Mouse (Mus musculus) CD4-positive, CD25-positive, alpha-beta regulatory T cell, adult 9 weeks (primary cell): ENCODE measurements around the gene Dixdc1. TPM values are rescaled to one million over a fixed set of nuclear protein-coding genes. Genes with fewer than 3 reads are reported as not detected.

Source experiments
- polyA plus RNA-seq: library from polyadenylated mRNA; unstranded; fragments of 100-300 nt; shearing (Covaris generic); gene quantifications from one replicate; pipeline ENCODE4 v1.2.1, GENCODE M21; 2017

Dixdc1 gene
- 0.14 TPM for polyA plus RNA-seq

DNA sequence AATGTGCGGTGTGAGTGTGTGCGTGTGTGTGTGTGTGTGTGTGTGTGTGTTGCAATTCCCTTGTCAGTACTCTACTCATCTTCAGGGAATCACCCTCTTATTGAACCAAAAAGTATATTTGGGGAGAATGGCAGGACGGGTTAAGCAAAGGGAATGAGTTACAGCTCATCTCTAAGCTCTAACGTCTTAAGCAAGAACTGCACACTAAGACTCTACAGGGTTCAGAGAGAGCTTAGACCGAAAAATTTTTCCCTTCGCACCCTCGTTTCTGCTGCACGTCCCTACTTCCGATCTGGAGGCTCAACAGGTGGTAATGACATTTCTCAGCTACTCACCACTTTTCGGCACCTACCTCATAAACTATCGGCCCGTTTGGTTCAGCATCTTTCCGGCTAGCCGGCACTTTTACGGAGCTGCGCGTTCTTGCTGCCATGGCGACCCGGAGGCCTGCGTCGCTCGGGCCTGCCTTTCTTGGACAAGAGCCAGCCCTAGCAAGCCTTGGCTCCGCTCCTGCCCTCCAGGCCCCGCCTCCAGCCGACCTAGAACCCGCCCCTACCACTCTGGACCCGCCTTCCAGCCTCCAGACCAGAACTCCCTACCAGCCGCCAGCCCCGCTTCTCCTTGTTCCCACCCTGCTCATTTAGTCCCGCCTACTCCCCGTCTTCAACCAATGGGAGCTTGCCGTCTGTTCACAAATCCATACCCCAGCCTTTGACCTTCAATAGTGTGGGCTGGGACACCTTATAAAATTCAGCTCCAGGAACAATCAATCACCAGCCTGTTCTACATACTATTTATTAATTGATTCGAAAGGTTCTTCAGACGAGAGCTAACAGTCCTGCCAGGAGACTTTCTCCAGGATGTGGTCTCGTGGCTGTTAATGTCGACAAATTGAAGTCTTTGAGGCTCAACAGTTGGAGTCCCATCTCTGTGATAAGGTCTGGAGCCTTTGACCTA lies at the start of gene Dixdc1:
TSS of gene Dixdc1 (minus strand) at position 604 of the 957 bp plus-strand sequence.

DNA sequence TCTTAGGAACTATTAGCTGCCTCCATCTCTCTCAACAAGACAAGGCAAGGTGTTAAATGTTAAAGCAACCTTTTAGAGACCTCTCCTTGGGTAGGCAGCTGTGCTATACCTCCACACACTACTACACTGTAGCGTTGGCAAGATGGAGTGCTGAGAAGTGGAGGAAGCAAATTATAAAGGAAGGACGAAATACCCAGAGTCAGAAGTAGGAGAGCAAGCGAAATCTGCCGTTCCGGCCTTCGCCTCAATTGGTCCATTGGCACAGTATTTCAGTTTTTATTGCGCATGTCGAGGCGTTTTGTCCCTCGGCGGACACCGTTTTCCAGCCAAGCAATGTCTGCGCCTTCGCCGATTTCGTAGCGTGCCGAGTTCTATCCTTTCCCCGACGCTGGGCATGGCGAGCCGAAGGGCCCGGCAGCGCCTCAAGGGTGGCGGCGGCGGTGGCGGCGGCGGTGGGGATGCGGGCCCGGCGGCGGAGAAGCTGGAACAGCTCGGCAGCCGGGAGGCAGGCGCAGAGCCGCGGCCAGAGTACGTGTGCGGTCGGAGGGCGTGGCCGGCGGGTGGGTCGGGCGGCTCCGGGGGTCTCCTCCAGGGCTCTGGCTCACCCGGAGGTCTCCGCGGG lies 35.8 kb upstream of the Dixdc1 start, which contains the start of the genes Alg9 and 1110032A03Rik:
TSS of gene Alg9 (plus strand) at position 29 of the 622 bp plus-strand sequence.
TSS of gene 1110032A03Rik (minus strand) at position 530 of the 622 bp plus-strand sequence.

GRCm38 (mm10) chr9:50768107-50769002 lies 29.0 kb upstream of the Dixdc1 start, which contains the start of gene Fdxacb1:
Fdxacb1 (plus strand) TSS chr9:50768236.

GRCm38 (mm10) chr9:50752054-50752602 lies 12.8 kb upstream of the Dixdc1 start, which contains the start of gene Hspb2:
Hspb2 (minus strand) TSS chr9:50752354.

GRCm38 (mm10) chr9:50751323-50751722 lies 12.0 kb upstream of the Dixdc1 start, which contains the start of gene Cryab:
Cryab (plus strand) TSS chr9:50751325.

DNA sequence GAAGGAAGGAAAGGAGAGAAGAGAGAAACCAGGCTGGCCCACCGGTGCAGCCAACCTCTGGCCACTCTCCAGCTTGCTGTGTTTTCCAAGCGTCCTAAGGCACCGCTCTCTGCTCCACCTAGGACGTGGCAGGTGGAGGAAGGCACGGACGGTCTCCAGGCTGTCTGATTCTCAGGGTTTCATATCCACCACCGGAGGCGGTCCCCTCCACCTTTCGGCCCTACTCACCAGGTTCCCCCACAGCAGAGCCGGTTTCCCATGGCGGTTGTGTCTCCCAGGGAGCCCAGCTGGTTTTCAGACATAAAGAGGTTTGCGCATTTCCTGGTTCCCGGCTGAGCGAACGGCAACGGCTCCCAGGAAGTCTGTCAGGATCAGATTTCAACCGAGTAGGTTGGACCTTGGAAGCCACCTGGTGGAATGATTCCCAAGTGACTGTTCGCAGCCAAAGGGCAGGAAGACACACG lies 6.9 kb upstream of the Dixdc1 start, which contains the start of gene 2310030G06Rik:
TSS of gene 2310030G06Rik (minus strand) at position 323 of the 464 bp plus-strand sequence.

GRCm38 (mm10) chr9:50659392-50660217 lies 79.7 kb downstream of the Dixdc1 start, which contains the start of gene Dlat:
Dlat (minus strand) TSS chr9:50659780.

GRCm38 (mm10) chr9:50616766-50617603 lies 122.3 kb downstream of the Dixdc1 start, which contains the start of the genes Pih1d2 and Nkapd1:
Pih1d2 (plus strand) TSS chr9:50617321.
Nkapd1 (minus strand) TSS chr9:50617464.

Other genes with a start within 250 kb of the Dixdc1 start
- gene Plet1, start 245.0 kb downstream of the Dixdc1 start, polyA plus RNA-seq = not detected
- gene Pts, start 210.8 kb downstream of the Dixdc1 start, polyA plus RNA-seq = 142 TPM
- gene Il18, start 184.7 kb downstream of the Dixdc1 start, polyA plus RNA-seq = 4.3 TPM
- 0.60 TPM for gene Bco2, start 184.3 kb downstream of the Dixdc1 start, polyA plus RNA-seq
- gene Tex12, start 178.2 kb downstream of the Dixdc1 start, polyA plus RNA-seq = not detected
- 193 TPM for gene Sdhd, start 135.7 kb downstream of the Dixdc1 start, polyA plus RNA-seq
- gene Timm8b, start 135.6 kb downstream of the Dixdc1 start, polyA plus RNA-seq = 125 TPM
- gene Pih1d2, start 122.2 kb downstream of the Dixdc1 start, polyA plus RNA-seq = 0.76 TPM
- gene Nkapd1, start 122.1 kb downstream of the Dixdc1 start, polyA plus RNA-seq = 19.7 TPM
- gene Dlat, start 79.7 kb downstream of the Dixdc1 start, polyA plus RNA-seq = 26.1 TPM
- not detected for gene 2310030G06Rik, start 7.0 kb upstream of the Dixdc1 start, polyA plus RNA-seq
- gene Cryab, start 11.8 kb upstream of the Dixdc1 start, polyA plus RNA-seq = 0.82 TPM
- not detected for gene Hspb2, start 12.8 kb upstream of the Dixdc1 start, polyA plus RNA-seq
- gene Fdxacb1, start 28.7 kb upstream of the Dixdc1 start, polyA plus RNA-seq = 10.2 TPM
- 7.7 TPM for gene Alg9, start 35.5 kb upstream of the Dixdc1 start, polyA plus RNA-seq
- 18.6 TPM for gene 1110032A03Rik, start 36.0 kb upstream of the Dixdc1 start, polyA plus RNA-seq
- gene Ppp2r1b, start 105.8 kb upstream of the Dixdc1 start, polyA plus RNA-seq = 105 TPM